Mouse (Mus musculus) ES-E14 (cell line): Measurements from ENCODE around the gene Ksr2. TPM values are rescaled to one million over a fixed set of nuclear protein-coding genes. Genes with fewer than 3 reads are reported as not detected.

Experiments used
- DNase-seq: peaks from one replicate; pipeline ENCODE4 v3.0.0-alpha.2; 2013; ENCODE audit warnings: low read depth, low spot score
- H3K27ac ChIP-seq: 2 replicates; pipeline ENCODE4 v1.5.1; 2012; ENCODE audit warnings: low read depth, mild to moderate bottlenecking, low read length, moderate library complexity, mixed read lengths; ENCODE audit not compliant: poor library complexity, insufficient read depth, severe bottlenecking
- H3K36me3 ChIP-seq: 2 replicates; pipeline ENCODE4 v1.6.1; 2012; ENCODE audit warnings: mild to moderate bottlenecking, low read length, moderate library complexity, mixed read lengths; ENCODE audit not compliant: control insufficient read depth, poor library complexity, insufficient read depth, severe bottlenecking
- H3K4me1 ChIP-seq, 2 experiments: fragments of 150-350 bp in 1 of 2; sonication (generic) in 1 of 2; 2 replicates each; pipeline ENCODE4 v1.6.1; 2012; ENCODE audit warnings: low read length in 2 of 2, mild to moderate bottlenecking in 1 of 2, mixed read lengths in 1 of 2; ENCODE audit not compliant: control insufficient read depth in 2 of 2, insufficient read depth in 2 of 2, poor library complexity in 1 of 2
- H3K4me3 ChIP-seq, 2 experiments: fragments of 150-350 bp in 1 of 2; sonication (generic) in 1 of 2; 2 replicates each; pipeline ENCODE4 v1.5.1; 2012; ENCODE audit warnings: low read length in 2 of 2, low read depth in 1 of 2, mild to moderate bottlenecking in 1 of 2, mixed read lengths in 1 of 2; ENCODE audit not compliant: insufficient read depth in 1 of 2, poor library complexity in 1 of 2, severe bottlenecking in 1 of 2
- H3K9ac ChIP-seq: 2 replicates; pipeline ENCODE4 v1.6.1; 2012; ENCODE audit warnings: low read depth, mild to moderate bottlenecking, low read length, mixed read lengths; ENCODE audit not compliant: poor library complexity, insufficient read depth, severe bottlenecking
- H3K9me3 ChIP-seq: fragments of 150-350 bp; sonication (generic); 2 replicates; pipeline ENCODE4 v1.6.1; 2012; ENCODE audit warnings: low read depth, mild to moderate bottlenecking, low read length; ENCODE audit not compliant: control insufficient read depth, insufficient read depth
- CHD2 ChIP-seq: IDR thresholded peaks from 2 replicates; pipeline ENCODE4 v1.6.1; 2014; ENCODE audit warnings: mild to moderate bottlenecking, low read depth, low read length, inconsistent platforms
- HCFC1 ChIP-seq: IDR thresholded peaks from 2 replicates; pipeline ENCODE4 v1.6.1; 2012; ENCODE audit warnings: low read length, inconsistent platforms, borderline replicate concordance; ENCODE audit not compliant: insufficient read depth
- MAFK ChIP-seq: IDR thresholded peaks from 2 replicates; pipeline ENCODE4 v1.6.1; 2014; ENCODE audit warnings: mild to moderate bottlenecking, low read depth, low read length, inconsistent platforms; ENCODE audit not compliant: insufficient read depth
- ZC3H11A ChIP-seq: IDR thresholded peaks from 2 replicates; pipeline ENCODE4 v1.6.1; 2012; ENCODE audit warnings: low read depth, mild to moderate bottlenecking, inconsistent platforms, low read length, borderline replicate concordance
- ZNF384 ChIP-seq: IDR thresholded peaks from 2 replicates; pipeline ENCODE4 v1.6.1; 2012; ENCODE audit warnings: low read depth, low read length, inconsistent platforms
- in situ Hi-C, 2 experiments: fragments of 600-800 bp; cut with MboI; formaldehyde crosslinking; loops; one replicate each; pipeline ENCODE4 v1.15.1; 2025; ENCODE audit warnings: low sequenced_read_pairs in 2 of 2, inconsistent platforms in 1 of 2; ENCODE audit not compliant: unreplicated experiment in 2 of 2
- total RNA-seq: library from RNA; depleted of rRNA; stranded (reverse); fragments of 300-350 nt; gene quantifications from 2 replicates; pipeline ENCODE4 v1.2.3, GENCODE M21; 2012

Gene Ksr2
- total RNA-seq, 1 experiment, result 0.67 TPM

GRCm38 (mm10) chr5:117689840-117690239, 276.0 kb downstream of the Ksr2 start:
- no peak overlapping the region for H3K27ac ChIP-seq
- H3K9ac ChIP-seq, result no peak overlapping the region
- in situ Hi-C loops, result no loop called here
- H3K4me3 ChIP-seq, result no peak overlapping the region
- no peaks in the 10 kb centered on the region for H3K36me3 ChIP-seq
- no peak for DNase-seq
- no peaks in the 10 kb centered on the region for H3K4me1 ChIP-seq
- TF ChIP-seq HCFC1 (no peak), ZNF384 (no peak), CHD2 (no peak), ZC3H11A (no peak), MAFK (no peak)
- H3K9me3 ChIP-seq, result no peaks in the 10 kb centered on the region

GRCm38 (mm10) chr5:117691271-117691670, 277.5 kb downstream of the Ksr2 start:
- H3K4me3 ChIP-seq, result no peak overlapping the region
- in situ Hi-C loops, result no loop called here
- no peak for DNase-seq
- H3K27ac ChIP-seq, result no peak overlapping the region
- H3K9me3 ChIP-seq, result no peaks in the 10 kb centered on the region
- H3K4me1 ChIP-seq, result no peaks in the 10 kb centered on the region
- H3K36me3 ChIP-seq, result no peaks in the 10 kb centered on the region
- no peak overlapping the region for H3K9ac ChIP-seq
- TF ChIP-seq CHD2 (no peak), ZNF384 (no peak), HCFC1 (no peak), ZC3H11A (no peak), MAFK (no peak)

- Histone ChIP-seq H3K27ac (no peak overlapping the region), H3K9ac (no peak overlapping the region), H3K4me3 (no peak overlapping the region), H3K9me3 (no peaks in the 10 kb centered on the region), H3K4me1 (no peaks in the 10 kb centered on the region), H3K36me3 (no peaks in the 10 kb centered on the region)
- in situ Hi-C loops, result no loop called here
- DNase-seq, result no peak
- no peak for TF ChIP-seq HCFC1
- no peak for TF ChIP-seq ZNF384
- TF ChIP-seq ZC3H11A, result no peak
- no peak for TF ChIP-seq MAFK
- TF ChIP-seq CHD2, result no peak
Observed at GRCm38 (mm10) chr5:117693557-117693956, 279.8 kb downstream of the Ksr2 start.

- no peak overlapping the region for H3K4me3 ChIP-seq
- no peaks in the 10 kb centered on the region for H3K9me3 ChIP-seq
- H3K27ac ChIP-seq, result no peak overlapping the region
- TF ChIP-seq ZC3H11A (no peak), ZNF384 (no peak), MAFK (no peak), HCFC1 (no peak), CHD2 (no peak)
- H3K36me3 ChIP-seq, result no peaks in the 10 kb centered on the region
- H3K9ac ChIP-seq, result no peak overlapping the region
- no peaks in the 10 kb centered on the region for H3K4me1 ChIP-seq
- in situ Hi-C loops, result no loop called here
- no peak for DNase-seq
Observed at GRCm38 (mm10) chr5:117694632-117695031, 280.8 kb downstream of the Ksr2 start.

GRCm38 (mm10) chr5:117696366-117696765, 282.6 kb downstream of the Ksr2 start:
- Histone ChIP-seq H3K27ac (no peak overlapping the region), H3K36me3 (no peaks in the 10 kb centered on the region), H3K9me3 (no peaks in the 10 kb centered on the region), H3K4me3 (no peak overlapping the region), H3K9ac (no peak overlapping the region), H3K4me1 (no peaks in the 10 kb centered on the region)
- in situ Hi-C loops, result no loop called here
- no peak for DNase-seq
- no peak for TF ChIP-seq HCFC1
- TF ChIP-seq ZNF384, result no peak
- no peak for TF ChIP-seq ZC3H11A
- TF ChIP-seq CHD2, result no peak
- no peak for TF ChIP-seq MAFK
